Mouse (Mus musculus) heart, postnatal 14 days (tissue): Measurements from ENCODE around the gene Ppp1r1a. TPM values are rescaled to one million over a fixed set of nuclear protein-coding genes. Genes with fewer than 3 reads are reported as not detected.

Experiments
- DNase-seq, 2 experiments: peaks; one replicate each; pipeline ENCODE4 v3.0.0; 2021 to 2022
- intact Hi-C: fragments of 180-260 bp; cut with DNase I; formaldehyde crosslinking; loops from one replicate; pipeline ENCODE4 v1.15.1; 2025
- long read RNA-seq, 2 experiments: library from polyadenylated mRNA; stranded (forward); transcript quantifications; one replicate each; pipeline ENCODE4 v2.0.0; 2021
- total RNA-seq, 2 experiments: library from RNA; stranded (reverse); gene quantifications; 2 replicates each; pipeline ENCODE4 v1.2.3; 2021

Ppp1r1a gene
- 10 to 100 TPM in 1 of 2 experiments, 1 to 10 TPM in 1; 9.6 to 10.8 TPM for total RNA-seq
- long read RNA-seq, experiment 1, transcript Ppp1r1a-201 (7 exons, 1,306 nt) = major isoform, 18 of 18 reads
- long read RNA-seq, experiment 1, partial matches to known transcripts = 0 of 18 reads
- long read RNA-seq, experiment 1, other reads (novel, unspliced or antisense) = 0 of 18 reads
- long read RNA-seq, experiment 2, transcript Ppp1r1a-201 (7 exons, 1,306 nt) = major isoform, 16 of 18 reads
- long read RNA-seq, experiment 2, partial matches to known transcripts = 0 of 18 reads
- long read RNA-seq, experiment 2, other reads (novel, unspliced or antisense) = 1 of 18 reads

GRCm38 (mm10) chr15:103537822-103538213 lies at the start of gene Ppp1r1a:
Gene Ppp1r1a, minus strand, starts transcription at chr15:103538003.
- intact Hi-C loops = no loop called here
- peak; percentile 64 to 70 for DNase-seq

GRCm38 (mm10) chr15:103585876-103586275 lies 48.1 kb upstream of the Ppp1r1a start:
- DNase-seq = no peak
- intact Hi-C loops = no loop called here

GRCm38 (mm10) chr15:103564981-103565380 lies 27.2 kb upstream of the Ppp1r1a start, which contains the start of gene Glycam1:
Gene Glycam1, minus strand, starts transcription at chr15:103565081.
- DNase-seq = no peak
- intact Hi-C loops = no loop called here

GRCm38 (mm10) chr15:103552096-103552690 lies 14.4 kb upstream of the Ppp1r1a start:
- DNase-seq = peak; percentile 11 to 72
- intact Hi-C loops = no loop called here

GRCm38 (mm10) chr15:103551053-103551452 lies 13.2 kb upstream of the Ppp1r1a start:
- intact Hi-C loops = no loop called here
- no peak for DNase-seq

- DNase-seq = no peak
- intact Hi-C loops = no loop called here
Observed at GRCm38 (mm10) chr15:103549475-103549874, 11.7 kb upstream of the Ppp1r1a start.

GRCm38 (mm10) chr15:103547983-103548382 lies 10.2 kb upstream of the Ppp1r1a start:
- intact Hi-C loops = no loop called here
- DNase-seq = no peak

GRCm38 (mm10) chr15:103542526-103542925 lies 4.7 kb upstream of the Ppp1r1a start:
- intact Hi-C loops = no loop called here
- DNase-seq = no peak

GRCm38 (mm10) chr15:103540646-103541045 lies 2.8 kb upstream of the Ppp1r1a start:
- no peak for DNase-seq
- intact Hi-C loops = no loop called here

- no peak for DNase-seq
- intact Hi-C loops = no loop called here
Observed at GRCm38 (mm10) chr15:103539259-103539658, 1.5 kb upstream of the Ppp1r1a start.

- intact Hi-C loops = no loop called here
- DNase-seq = peak; percentile 26 to 37
Observed at GRCm38 (mm10) chr15:103537011-103537821, 587 bp downstream of the Ppp1r1a start.

- intact Hi-C loops = no loop called here
- DNase-seq = no peak
Observed at GRCm38 (mm10) chr15:103536456-103536855, 1.3 kb downstream of the Ppp1r1a start.

- intact Hi-C loops = no loop called here
- no peak for DNase-seq
Observed at GRCm38 (mm10) chr15:103535786-103536185, 2.0 kb downstream of the Ppp1r1a start.

- DNase-seq = no peak
Observed at GRCm38 (mm10) chr15:103535030-103535429, 2.8 kb downstream of the Ppp1r1a start.

GRCm38 (mm10) chr15:103534054-103534620 lies 3.7 kb downstream of the Ppp1r1a start:
- DNase-seq = no peak
- intact Hi-C loops = no loop called here

More at GRCm38 (mm10) chr15:103535030-103535429, 2.8 kb downstream of the Ppp1r1a start:
- intact Hi-C loops = no loop called here

GRCm38 (mm10) chr15:103530372-103530771 lies 7.4 kb downstream of the Ppp1r1a start:
- intact Hi-C loops = no loop called here
- DNase-seq = peak; percentile 33 to 62

GRCm38 (mm10) chr15:103523156-103523555 lies 14.6 kb downstream of the Ppp1r1a start:
- no peak for DNase-seq
- intact Hi-C loops = no loop called here

- intact Hi-C loops = no loop called here
- DNase-seq = no peak
Observed at GRCm38 (mm10) chr15:103522458-103523099, 15.2 kb downstream of the Ppp1r1a start.

GRCm38 (mm10) chr15:103519386-103520378 lies 18.1 kb downstream of the Ppp1r1a start:
- intact Hi-C loops = no loop called here
- no peak for DNase-seq
